Mouse (Mus musculus) forebrain, embryonic 12.5 days (tissue): ENCODE results near the gene Akap1. TPM values are rescaled to one million over a fixed set of nuclear protein-coding genes. Genes with fewer than 3 reads are reported as not detected.
A peak's percentile ranks its signal among the peaks of the same experiment; 100 is the strongest.

Source experiments
- ATAC-seq: fragments of 200-750 bp; cut with Nextera tagmentation; 2 replicates; pipeline ENCODE4 v1.8.0; 2017; ENCODE audit warnings: moderate TSS enrichment; ENCODE audit not compliant: low FRiP score
- H3K27ac ChIP-seq: fragments of 300-500 bp; sonication (generic); 2 replicates; pipeline ENCODE4 v1.5.1; 2016; ENCODE audit warnings: mild to moderate bottlenecking
- H3K27me3 ChIP-seq: fragments of 300-500 bp; sonication (generic); 2 replicates; pipeline ENCODE4 v1.6.1; 2016; ENCODE audit warnings: mild to moderate bottlenecking
- H3K36me3 ChIP-seq: fragments of 300-500 bp; sonication (generic); replicated peaks from 2 replicates; pipeline ENCODE4 v1.6.1; 2016; ENCODE audit warnings: mild to moderate bottlenecking
- H3K4me1 ChIP-seq: fragments of 300-500 bp; sonication (generic); 2 replicates; pipeline ENCODE4 v1.6.1; 2016
- H3K4me2 ChIP-seq: fragments of 300-500 bp; sonication (generic); 2 replicates; pipeline ENCODE4 v1.6.1; 2016; ENCODE audit warnings: mild to moderate bottlenecking, moderate library complexity
- H3K4me3 ChIP-seq: fragments of 300-500 bp; sonication (generic); replicated peaks from 2 replicates; pipeline ENCODE4 v1.5.1; 2016; ENCODE audit warnings: mild to moderate bottlenecking
- H3K9ac ChIP-seq: fragments of 300-500 bp; sonication (generic); 2 replicates; pipeline ENCODE4 v1.6.1; 2016; ENCODE audit warnings: mild to moderate bottlenecking
- H3K9me3 ChIP-seq: fragments of 300-500 bp; sonication (generic); 2 replicates; pipeline ENCODE4 v1.6.1; 2016
- WGBS: fragments of 180-500 bp; shearing (Covaris S2); methylation state at CpG from one replicate; pipeline ENCODE4 v1.1.7; 2016; 5-methylcytosine and 5-hydroxymethylcytosine counted together
- polyA plus RNA-seq: library from polyadenylated mRNA; unstranded; fragments of >200 nt; fragmentation: Nextera tagmentation; extraction: Ambion mirVana; gene quantifications from 2 replicates; pipeline ENCODE4 v1.2.1, GENCODE M21; 2016

Gene Akap1
- polyA plus RNA-seq, 1 experiment from 2014 or later, result 20.9 TPM

GRCm38 (mm10) chr11:88838630-88839029 lies 25.8 kb downstream of the Akap1 start:
- WGBS, result 94% methylated on average over 13 of the region's 13 CpGs
- Histone ChIP-seq H3K27ac (no peak overlapping the region), H3K9me3 (no peaks in the 10 kb centered on the region), H3K27me3 (no peaks in the 10 kb centered on the region), H3K9ac (no peak overlapping the region), H3K4me2 (no peak overlapping the region), H3K36me3 (peaks cover 53% of the 10 kb centered on the region), H3K4me1 (no peaks in the 10 kb centered on the region), H3K4me3 (no peak overlapping the region)
- no peak for ATAC-seq

- no peak overlapping the region for H3K27ac ChIP-seq
Measured at GRCm38 (mm10) chr11:88834606-88835005, 29.8 kb downstream of the Akap1 start.

GRCm38 (mm10) chr11:88834134-88834533 lies 30.3 kb downstream of the Akap1 start:
- H3K9me3 ChIP-seq, result no peaks in the 10 kb centered on the region
- no peak overlapping the region for H3K4me2 ChIP-seq
- H3K4me1 ChIP-seq, result no peaks in the 10 kb centered on the region
- H3K36me3 ChIP-seq, result peaks cover 68% of the 10 kb centered on the region
- ATAC-seq, result no peak
- H3K27me3 ChIP-seq, result no peaks in the 10 kb centered on the region
- H3K4me3 ChIP-seq, result no peak overlapping the region
- no peak overlapping the region for H3K27ac ChIP-seq
- WGBS, result 91% methylated on average over 14 of the region's 14 CpGs
- H3K9ac ChIP-seq, result no peak overlapping the region

More at GRCm38 (mm10) chr11:88834606-88835005, 29.8 kb downstream of the Akap1 start:
- H3K9me3 ChIP-seq, result no peaks in the 10 kb centered on the region
- no peak overlapping the region for H3K9ac ChIP-seq
- ATAC-seq, result no peak
- H3K36me3 ChIP-seq, result peaks cover 71% of the 10 kb centered on the region
- no peaks in the 10 kb centered on the region for H3K27me3 ChIP-seq
- no peak overlapping the region for H3K4me3 ChIP-seq
- no peak overlapping the region for H3K4me2 ChIP-seq
- WGBS, result 89% methylated on average over 11 of the region's 11 CpGs
- no peaks in the 10 kb centered on the region for H3K4me1 ChIP-seq

GRCm38 (mm10) chr11:88833099-88833498 lies 31.3 kb downstream of the Akap1 start:
- Histone ChIP-seq H3K9ac (no peak overlapping the region), H3K36me3 (peaks cover 58% of the 10 kb centered on the region), H3K4me2 (no peak overlapping the region), H3K4me3 (no peak overlapping the region), H3K27me3 (no peaks in the 10 kb centered on the region), H3K27ac (no peak overlapping the region), H3K9me3 (no peaks in the 10 kb centered on the region), H3K4me1 (no peaks in the 10 kb centered on the region)
- no peak for ATAC-seq
- 95% methylated on average over 4 of the region's 4 CpGs for WGBS

GRCm38 (mm10) chr11:88830257-88830804 lies 34.1 kb downstream of the Akap1 start:
- WGBS, result 94% methylated on average over 2 of the region's 2 CpGs
- no peak for ATAC-seq
- H3K4me2 ChIP-seq, result no peak overlapping the region
- H3K36me3 ChIP-seq, result peaks cover 39% of the 10 kb centered on the region
- H3K27ac ChIP-seq, result no peak overlapping the region
- peaks cover 7% of the 10 kb centered on the region; the same call in 1 of the 2 replicates for H3K27me3 ChIP-seq
- H3K9ac ChIP-seq, result no peak overlapping the region
- no peaks in the 10 kb centered on the region for H3K9me3 ChIP-seq
- H3K4me3 ChIP-seq, result no peak overlapping the region
- no peaks in the 10 kb centered on the region for H3K4me1 ChIP-seq

DNA sequence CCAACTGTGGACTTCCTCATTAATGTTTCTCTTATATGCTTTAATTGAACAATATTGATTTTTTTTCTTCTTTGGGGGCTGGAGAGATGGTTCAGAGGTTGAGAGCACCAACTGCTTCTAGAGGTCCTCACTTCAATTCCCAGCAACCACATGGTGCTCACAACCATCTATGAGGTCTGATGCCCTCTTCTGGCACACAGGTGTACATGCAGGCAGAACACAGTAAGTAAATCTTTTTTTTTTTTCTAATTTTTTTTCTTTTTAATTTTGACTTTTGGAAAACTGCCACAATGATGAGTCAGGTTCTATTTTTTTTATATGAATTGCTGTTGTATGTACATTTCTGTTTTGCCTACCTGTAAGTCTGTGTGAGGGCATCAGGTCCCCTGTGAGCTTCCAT lies 35.9 kb downstream of the Akap1 start:
- Histone ChIP-seq H3K36me3 (peaks cover 24% of the 10 kb centered on the region), H3K9ac (no peak overlapping the region), H3K4me1 (no peaks in the 10 kb centered on the region), H3K4me3 (no peak overlapping the region), H3K27me3 (peaks cover 8% of the 10 kb centered on the region; the same call in 1 of the 2 replicates), H3K27ac (no peak overlapping the region), H3K4me2 (no peak overlapping the region), H3K9me3 (no peaks in the 10 kb centered on the region)
- no peak for ATAC-seq

- H3K27me3 ChIP-seq, result peaks cover 17% of the 10 kb centered on the region
- H3K27ac ChIP-seq, result no peak overlapping the region
- peaks cover 7% of the 10 kb centered on the region for H3K36me3 ChIP-seq
- no peak overlapping the region for H3K4me3 ChIP-seq
- ATAC-seq, result no peak
- no peak overlapping the region for H3K4me2 ChIP-seq
- WGBS, result 68% methylated on average over 7 of the region's 7 CpGs
- no peaks in the 10 kb centered on the region for H3K9me3 ChIP-seq
- H3K4me1 ChIP-seq, result peaks cover 18% of the 10 kb centered on the region
- H3K9ac ChIP-seq, result no peak overlapping the region
Measured at GRCm38 (mm10) chr11:88825909-88826308, 38.5 kb downstream of the Akap1 start.

DNA sequence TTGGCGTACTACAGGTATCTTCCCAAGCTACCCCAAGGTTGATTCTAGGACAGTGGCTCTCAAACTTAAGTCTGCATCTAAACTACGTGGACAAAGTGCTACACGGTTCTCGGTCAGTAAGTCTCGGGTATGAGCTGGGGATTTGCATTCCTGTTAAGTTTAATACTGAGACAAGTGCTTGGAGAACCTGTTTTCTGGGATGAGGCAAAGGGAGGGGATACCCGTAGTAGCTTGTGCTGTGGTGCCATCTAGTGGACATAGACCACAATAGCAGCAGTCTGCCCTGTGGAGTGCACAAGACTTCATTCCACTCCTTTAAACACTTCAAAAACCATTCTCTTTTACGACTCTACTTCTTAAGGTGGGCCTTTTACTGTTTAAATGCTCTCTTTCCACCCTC lies 41.4 kb downstream of the Akap1 start:
- H3K4me3 ChIP-seq, result peak overlapping the region; percentile 30
- H3K27ac ChIP-seq, result no peak overlapping the region
- 0 out of 2 replicates have a peak overlapping the region, but pooled peaks have one; percentile 33 for H3K9ac ChIP-seq
- ATAC-seq, result peak; percentile 64
- no peaks in the 10 kb centered on the region for H3K9me3 ChIP-seq
- peaks cover 28% of the 10 kb centered on the region for H3K4me1 ChIP-seq
- H3K27me3 ChIP-seq, result peaks cover 17% of the 10 kb centered on the region
- WGBS, result 2% methylated on average over 7 of the region's 7 CpGs
- H3K4me2 ChIP-seq, result peak overlapping the region; percentile 56
- no peaks in the 10 kb centered on the region for H3K36me3 ChIP-seq

GRCm38 (mm10) chr11:88822526-88822925 lies 41.9 kb downstream of the Akap1 start:
- 15% methylated on average over 5 of the region's 5 CpGs for WGBS
- H3K27ac ChIP-seq, result 0 out of 2 replicates have a peak overlapping the region, but pooled peaks have one; percentile 38
- H3K9me3 ChIP-seq, result no peaks in the 10 kb centered on the region
- H3K27me3 ChIP-seq, result peaks cover 17% of the 10 kb centered on the region
- H3K36me3 ChIP-seq, result no peaks in the 10 kb centered on the region
- peak overlapping the region; percentile 56 for H3K4me2 ChIP-seq
- peak overlapping the region; percentile 30 for H3K4me3 ChIP-seq
- H3K9ac ChIP-seq, result 0 out of 2 replicates have a peak overlapping the region, but pooled peaks have one; percentile 33
- ATAC-seq, result 0 out of 2 replicates have a peak, but pooled peaks have one; percentile 33
- H3K4me1 ChIP-seq, result peaks cover 28% of the 10 kb centered on the region

DNA sequence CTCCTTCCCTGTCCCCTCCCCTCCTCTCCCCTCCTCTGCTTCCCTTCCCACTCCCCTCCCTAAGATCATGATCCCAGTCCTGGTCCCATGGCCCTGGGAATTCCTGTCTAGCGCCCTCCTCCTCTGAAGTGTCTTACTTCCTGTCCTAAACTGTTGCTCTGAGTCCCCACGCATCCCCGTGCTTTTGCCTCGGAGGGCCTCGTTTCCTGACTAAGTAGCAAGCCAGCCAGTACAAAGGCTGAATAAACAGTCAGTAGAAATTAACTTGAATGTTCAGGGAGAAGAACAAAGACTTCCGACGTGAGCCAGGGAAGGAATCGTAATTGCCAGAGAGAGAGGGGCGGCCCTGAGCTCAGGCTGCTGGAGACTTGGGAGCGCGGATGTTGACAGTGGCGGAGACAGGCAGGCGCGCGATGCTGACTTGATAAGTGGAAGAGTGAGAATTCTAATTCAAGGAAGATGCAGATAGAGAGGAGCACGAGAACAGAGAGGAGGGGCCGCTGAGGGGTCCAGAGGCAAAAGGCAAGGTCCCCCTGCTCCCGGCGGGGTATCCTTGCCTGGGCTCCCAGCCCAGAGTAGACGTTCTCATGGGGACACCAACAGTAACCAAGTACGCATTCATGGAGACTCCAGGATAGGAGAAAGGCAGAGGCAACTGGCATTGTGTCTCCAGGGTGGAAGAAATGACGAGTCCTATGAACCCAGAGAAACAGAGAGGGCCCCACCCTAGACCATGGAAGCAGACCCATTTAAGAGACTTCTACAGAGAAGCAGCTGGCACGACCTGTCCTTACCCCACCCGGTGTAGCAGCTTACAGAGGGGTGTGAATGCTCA lies 43.4 kb downstream of the Akap1 start:
- Histone ChIP-seq H3K9ac (no peak overlapping the region), H3K4me3 (no peak overlapping the region), H3K27ac (peak overlapping the region; percentile 51), H3K4me2 (peak overlapping the region; percentile 26), H3K9me3 (no peaks in the 10 kb centered on the region), H3K36me3 (no peaks in the 10 kb centered on the region), H3K27me3 (peaks cover 16% of the 10 kb centered on the region), H3K4me1 (peaks cover 28% of the 10 kb centered on the region)
- 7% methylated on average over 24 of the region's 24 CpGs for WGBS
- peak; percentile 66 for ATAC-seq

DNA sequence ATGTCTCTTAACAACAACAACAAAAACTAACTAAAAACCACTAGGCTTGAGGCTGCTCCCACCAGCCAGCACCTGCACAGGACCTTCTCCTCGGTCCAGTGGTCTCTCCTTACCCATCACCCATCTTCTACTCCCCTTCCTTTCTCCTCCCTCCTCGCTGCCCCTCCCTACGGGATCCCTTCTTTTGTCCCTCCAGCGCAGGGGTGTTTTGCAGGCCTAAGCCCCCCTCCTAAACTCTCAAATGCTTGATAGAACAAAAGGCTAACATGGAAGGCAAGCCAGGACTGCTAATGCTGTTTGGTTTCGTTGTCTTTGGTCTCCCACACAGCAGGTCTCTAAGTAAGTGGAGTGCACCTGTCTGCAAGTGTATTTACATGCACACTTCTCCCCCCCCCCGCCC lies 44.1 kb downstream of the Akap1 start:
- ATAC-seq, result peak; percentile 51; the same call in 1 of the 2 replicates
- H3K4me1 ChIP-seq, result peaks cover 28% of the 10 kb centered on the region
- no peaks in the 10 kb centered on the region for H3K9me3 ChIP-seq

GRCm38 (mm10) chr11:88817061-88817460 lies 47.3 kb downstream of the Akap1 start:
- H3K9ac ChIP-seq, result no peak overlapping the region
- ATAC-seq, result no peak
- H3K4me1 ChIP-seq, result peaks cover 24% of the 10 kb centered on the region
- H3K36me3 ChIP-seq, result no peaks in the 10 kb centered on the region
- no peak overlapping the region for H3K4me3 ChIP-seq
- no peak overlapping the region for H3K27ac ChIP-seq
- H3K4me2 ChIP-seq, result no peak overlapping the region
- H3K9me3 ChIP-seq, result no peaks in the 10 kb centered on the region
- 74% methylated on average over 5 of the region's 5 CpGs for WGBS
- H3K27me3 ChIP-seq, result peaks cover 13% of the 10 kb centered on the region

More for the DNA sequence above, 44.1 kb downstream of the Akap1 start:
- no peak overlapping the region for H3K9ac ChIP-seq
- WGBS, result 3% methylated on average over 5 of the region's 6 CpGs
- H3K27me3 ChIP-seq, result peaks cover 9% of the 10 kb centered on the region
- no peak overlapping the region for H3K4me3 ChIP-seq
- peak overlapping the region; percentile 51 for H3K27ac ChIP-seq
- no peaks in the 10 kb centered on the region for H3K36me3 ChIP-seq
- peak overlapping the region; percentile 26 for H3K4me2 ChIP-seq
